Mouse (Mus musculus) CH12F3 (cell line): ENCODE data around the gene Rras.

ENCODE experiments used
- in situ Hi-C: fragments of 300-500 bp; cut with MboI; formaldehyde crosslinking; loops from 2 replicates; pipeline ENCODE4 v1.14.3; 2020; ENCODE audit warnings: low sequenced_read_pairs

Rras gene

DNA sequence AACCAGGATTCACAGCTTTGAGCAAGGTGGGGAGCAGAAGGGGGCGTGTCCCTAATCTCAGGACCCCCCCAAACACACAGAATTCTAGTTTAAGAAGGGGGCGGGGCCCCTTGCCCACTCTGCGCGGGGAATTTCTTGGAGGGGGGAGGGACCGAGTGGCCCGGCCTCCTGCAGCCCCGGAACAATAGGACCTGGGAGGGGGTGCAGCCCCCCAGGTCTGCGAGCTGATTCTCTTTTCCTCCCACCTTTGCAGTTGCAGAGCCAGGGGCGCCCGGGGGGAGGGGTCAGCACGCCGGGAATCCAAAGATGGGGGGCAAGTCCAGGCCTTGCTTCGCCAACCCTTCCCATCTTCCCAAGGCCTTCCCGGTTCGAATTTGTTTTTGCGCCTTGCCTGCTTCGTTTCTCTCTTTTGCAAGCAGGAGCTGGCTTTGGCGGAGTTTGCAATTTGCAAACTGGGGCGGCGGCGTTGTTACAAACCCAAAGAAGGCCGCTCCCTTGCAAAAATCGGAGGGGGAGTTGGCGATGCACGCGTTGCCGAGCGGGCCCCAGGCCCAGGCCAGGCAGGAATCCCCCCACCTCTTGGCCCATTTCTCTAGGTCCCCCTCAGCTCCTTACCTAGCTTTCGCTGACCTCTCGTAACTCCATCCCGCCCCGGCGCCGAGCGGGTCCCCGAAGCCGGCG is 34.6 kb downstream of the Rras start:
- in situ Hi-C loops = no loop called here

- in situ Hi-C loops = no loop called here
Observed at GRCm38 (mm10) chr7:45052862-45053116, 35.0 kb downstream of the Rras start, which contains the start of gene Prr12. Gene Prr12, minus strand, starts transcription at chr7:45052881.

GRCm38 (mm10) chr7:45053117-45053930 is 35.6 kb downstream of the Rras start:
- in situ Hi-C loops = no loop called here

DNA sequence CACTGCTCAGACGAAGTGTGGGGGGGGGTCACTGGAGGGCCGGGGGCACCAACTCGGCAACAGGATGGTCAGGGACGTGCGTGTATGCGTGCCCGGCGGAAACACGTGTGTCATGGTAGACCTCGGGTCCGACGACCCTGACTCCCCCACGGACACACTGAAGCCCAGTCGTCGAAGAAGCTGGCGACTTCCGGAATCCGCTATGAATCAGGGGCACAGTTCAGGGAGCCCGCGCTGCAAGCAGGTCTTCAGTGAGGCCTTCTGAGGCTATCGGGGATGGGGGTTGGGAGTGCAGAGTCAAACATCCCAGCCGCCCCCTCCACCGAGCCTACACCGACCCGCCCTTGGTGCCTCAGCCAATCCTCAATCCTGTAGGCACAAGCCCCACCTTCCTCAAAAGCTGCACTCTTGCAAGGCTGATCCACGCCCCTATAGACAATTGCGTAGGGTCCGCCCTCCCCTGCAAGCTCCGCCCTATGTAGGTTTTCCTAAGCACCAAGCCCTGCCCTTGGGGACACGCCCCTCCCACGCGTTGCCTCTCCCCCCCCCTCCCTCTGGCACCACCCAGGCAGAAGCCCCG is 36.3 kb downstream of the Rras start:
- in situ Hi-C loops = no loop called here

DNA sequence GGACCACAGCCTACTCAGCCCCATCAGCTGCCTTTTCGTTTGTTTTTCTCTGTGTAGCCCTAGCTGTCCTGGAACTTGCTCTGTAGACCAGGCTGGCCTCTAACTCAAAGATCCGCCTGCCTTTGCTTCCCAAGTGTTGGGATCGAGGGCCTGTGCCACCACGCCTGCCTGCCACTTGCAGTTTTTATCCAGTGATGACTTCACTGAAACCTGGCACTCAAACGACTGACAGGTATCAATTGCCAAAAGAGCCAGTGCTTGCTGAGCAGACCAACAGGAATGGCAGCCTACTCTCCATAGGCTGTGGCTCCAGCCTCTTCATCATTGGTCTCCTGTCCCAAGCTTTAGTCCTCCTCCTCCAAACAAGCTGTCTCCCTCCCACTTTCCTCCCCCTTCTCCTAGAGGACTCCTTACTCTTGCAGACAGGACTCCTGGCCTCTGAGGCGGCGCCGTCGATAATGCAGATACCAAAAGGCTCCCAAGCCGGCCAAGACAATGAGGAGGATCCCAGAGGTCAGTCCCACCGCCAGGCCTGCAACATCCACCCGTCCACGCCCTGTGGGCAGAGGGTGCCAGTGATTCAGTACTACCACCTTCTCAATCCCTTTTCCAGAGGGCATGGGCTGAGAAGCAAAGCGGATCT is 38.7 kb downstream of the Rras start:
- in situ Hi-C loops = no loop called here

GRCm38 (mm10) chr7:45056972-45057348 is 39.2 kb downstream of the Rras start:
- in situ Hi-C loops = no loop called here

- in situ Hi-C loops = no loop called here
Observed at GRCm38 (mm10) chr7:45058607-45059571, 41.1 kb downstream of the Rras start.

DNA sequence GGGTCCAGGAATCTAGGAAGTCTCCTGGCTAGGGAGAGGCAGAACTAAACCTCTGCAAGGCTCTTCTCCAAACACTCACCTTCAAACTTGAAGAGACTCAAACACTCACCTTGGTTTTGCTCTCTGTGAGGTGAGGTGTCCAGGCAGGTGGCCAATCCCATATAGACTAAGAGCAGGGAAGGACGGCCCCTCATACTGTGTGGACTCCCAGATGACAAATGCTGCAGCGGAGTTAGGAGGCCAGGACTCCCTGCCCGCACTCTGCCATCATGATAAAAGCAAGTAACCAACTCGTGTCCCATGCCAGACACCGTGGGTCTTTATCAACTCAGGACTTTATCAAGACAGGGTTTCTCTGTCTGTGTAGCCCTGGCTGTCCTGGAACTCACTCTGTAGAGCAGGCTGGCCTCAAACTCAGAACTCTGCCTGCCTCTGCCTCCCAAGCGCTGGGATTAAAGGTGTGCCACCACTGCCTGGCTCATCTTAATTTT is 42.9 kb downstream of the Rras start:
- in situ Hi-C loops = no loop called here

DNA sequence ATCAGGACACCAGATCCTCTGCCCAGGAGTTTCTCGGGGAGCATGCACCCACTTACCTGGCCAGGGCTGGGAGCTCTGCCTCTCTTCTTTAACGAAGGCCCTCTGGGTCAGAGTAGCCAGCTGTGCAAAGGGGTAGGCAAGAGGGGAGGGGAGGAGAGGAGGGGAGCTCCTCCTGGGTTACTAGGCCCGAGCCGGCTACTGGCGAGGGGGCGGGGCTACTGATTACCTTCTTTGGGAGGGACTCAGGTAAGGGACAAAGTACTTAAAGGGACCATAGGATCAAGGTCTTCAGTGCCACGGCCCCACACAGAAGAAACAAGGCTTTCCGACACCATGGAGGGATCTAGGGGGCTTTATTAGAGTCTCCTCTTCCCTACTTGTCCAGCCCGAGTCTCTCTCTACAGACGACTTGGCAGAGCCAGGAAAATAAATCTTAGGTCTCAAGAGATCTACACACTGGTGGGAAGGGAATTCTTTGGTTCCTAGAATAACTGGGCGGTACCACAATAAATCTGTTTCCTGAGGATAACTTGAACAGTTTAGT is 43.8 kb downstream of the Rras start:
- in situ Hi-C loops = no loop called here

- in situ Hi-C loops = no loop called here
Observed at GRCm38 (mm10) chr7:45062239-45062835, 44.6 kb downstream of the Rras start, which contains the start of the genes Nosip and Prrg2. Gene Nosip, plus strand, starts transcription at chr7:45062429. Gene Prrg2, minus strand, starts transcription at chr7:45062677.

DNA sequence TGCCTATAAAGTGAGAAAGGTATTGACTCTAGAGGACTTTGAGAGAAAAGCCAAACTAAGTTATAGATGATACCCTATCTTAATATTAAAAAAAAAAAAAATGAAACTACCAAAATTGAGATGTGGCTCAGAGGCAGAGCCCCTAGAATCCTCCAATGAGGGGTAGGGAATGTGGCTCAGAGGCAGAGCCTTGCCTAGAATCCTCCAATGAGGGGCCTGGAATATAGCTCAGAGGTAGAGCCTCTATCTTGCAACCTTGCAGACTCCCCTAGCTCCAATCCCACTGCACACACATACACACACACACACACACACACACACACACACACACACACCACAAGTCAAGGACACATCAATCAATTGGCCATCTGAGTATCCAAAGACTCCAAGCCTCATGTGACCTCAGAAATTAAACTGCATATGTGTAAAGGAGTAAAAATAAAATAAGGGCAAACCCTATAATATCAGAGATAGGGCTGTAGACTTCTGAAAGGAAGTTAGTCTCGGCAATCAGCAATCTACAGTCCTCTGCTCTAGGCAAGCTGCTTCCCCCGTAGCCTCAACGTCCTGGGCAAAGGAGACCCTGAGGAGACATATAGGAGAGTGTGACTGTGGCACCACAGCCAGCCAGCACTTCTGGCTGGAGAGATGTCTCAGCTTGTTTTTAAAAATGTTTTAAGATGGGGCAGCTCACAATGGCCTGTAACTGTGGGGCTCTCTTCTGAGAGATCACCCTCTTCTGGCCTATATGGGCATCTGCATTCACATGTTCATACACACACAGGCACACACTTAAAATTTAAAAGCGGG is 49.6 kb downstream of the Rras start:
- in situ Hi-C loops = no loop called here

DNA sequence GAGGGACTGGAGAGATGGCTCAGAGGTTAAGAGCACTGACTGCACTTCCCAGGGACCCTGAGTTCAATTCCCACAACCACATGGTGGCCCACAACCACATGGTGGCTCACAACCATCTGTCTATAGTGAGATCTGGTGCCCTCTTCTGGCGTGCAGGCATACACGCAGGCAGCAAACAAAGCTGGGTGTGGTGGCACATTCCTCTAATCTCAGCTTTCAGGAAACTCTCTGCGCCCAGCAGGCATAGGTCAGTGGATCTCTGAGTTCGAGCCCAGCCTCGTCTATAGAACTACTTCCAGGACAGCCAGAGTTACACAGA is 50.2 kb downstream of the Rras start:
- in situ Hi-C loops = no loop called here

- in situ Hi-C loops = no loop called here
Observed at GRCm38 (mm10) chr7:45069671-45070070, 51.9 kb downstream of the Rras start.
